Comparison of ENCODE assay signal across 23 mouse cellular contexts in genomic region chr11:67681871-67682270, GRCm38 (mm10). TPM values are rescaled to one million over a fixed set of nuclear protein-coding genes. Genes with fewer than 3 reads are reported as not detected.
DNase-seq lines count a peak whose midpoint lies in the region; ATAC-seq and TF ChIP-seq lines count a peak whose summit lies in the region.
"Had no signal": no experiment of that assay in that cellular context is flagged by ENCODE, and none has a peak within 500 bp of the region (broad histone marks: within the 10 kb centered on the region; RNA-seq: fewer than 3 reads in every experiment).

No protein-coding gene starts in this region.

- no peaks in the 10 kb centered on the region for H3K36me3 ChIP-seq in midbrain, embryonic 11.5 days (ENCODE audit: control insufficient read depth, insufficient read depth, low read length)
- H3K36me3 ChIP-seq in midbrain, embryonic 10.5 days, result no peaks in the 10 kb centered on the region
- H3K36me3 ChIP-seq: embryonic facial prominence, embryonic 10.5 days; embryonic facial prominence, embryonic 12.5 days; forebrain, embryonic 15.5 days had no signal

- no peaks in the 10 kb centered on the region for H3K4me1 ChIP-seq in midbrain, embryonic 11.5 days (ENCODE audit: control insufficient read depth, insufficient read depth, low read length)
- H3K4me1 ChIP-seq in midbrain, embryonic 10.5 days, result no peaks in the 10 kb centered on the region
- H3K4me1 ChIP-seq: embryonic facial prominence, embryonic 10.5 days; embryonic facial prominence, embryonic 12.5 days; forebrain, embryonic 13.5 days had no signal

- no peaks in the 10 kb centered on the region for H3K9me3 ChIP-seq in midbrain, embryonic 11.5 days (ENCODE audit: control insufficient read depth, low read length)
- H3K9me3 ChIP-seq in midbrain, embryonic 10.5 days (replicated peaks), result no peaks in the 10 kb centered on the region
- H3K9me3 ChIP-seq: embryonic facial prominence, embryonic 10.5 days; embryonic facial prominence, embryonic 12.5 days; forebrain, embryonic 13.5 days; forebrain, embryonic 15.5 days had no signal

- WGBS in midbrain, embryonic 11.5 days, result 80% methylated on average over 3 of the region's 3 CpGs
- WGBS in midbrain, embryonic 10.5 days, result 76% methylated on average over 3 of the region's 3 CpGs

- H3K27ac ChIP-seq in layer of hippocampus, adult 2 months, result peak overlapping the region; percentile 10; the same call in 1 of the 2 replicates
- H3K27ac ChIP-seq in midbrain, embryonic 11.5 days (ENCODE audit: low read depth, low read length), result no peak overlapping the region
- no peak overlapping the region for H3K27ac ChIP-seq in midbrain, embryonic 10.5 days (replicated peaks)
- H3K27ac ChIP-seq: embryonic facial prominence, embryonic 10.5 days; embryonic facial prominence, embryonic 12.5 days; forebrain, embryonic 13.5 days; forebrain, embryonic 15.5 days had no signal

- DNase-seq in layer of hippocampus, adult 2 months (ENCODE audit: low spot score in 2 of 2), result no peak
- no peak for DNase-seq in layer of hippocampus, postnatal 14 days (ENCODE audit: low spot score in 2 of 2)
- peak; percentile 39 for DNase-seq in midbrain, embryonic 11.5 days (ENCODE audit: low spot score, missing footprints)
- DNase-seq in midbrain, embryonic 10.5 days (ENCODE audit: low spot score), result no peak
- DNase-seq in retina, postnatal 1 day, result peak; percentile 57
- DNase-seq in retina, postnatal 7 days (ENCODE audit: low read depth, low spot score), result peak; percentile 38
- no peak for DNase-seq in adrenal gland, postnatal 36 days
- DNase-seq: adrenal gland, adult 2 months; adrenal gland, postnatal 10 days; adrenal gland, postnatal 25 days; cerebellum, adult 11-12 months; cerebellum, adult 8-10 months; cerebellum, postnatal 10 days; forebrain, postnatal 0 days had no signal

- no peak for ATAC-seq in midbrain, embryonic 11.5 days (ENCODE audit: low FRiP score)
- ATAC-seq: forebrain, embryonic 13.5 days; forebrain, embryonic 15.5 days; forebrain, postnatal 0 days had no signal

- H3K4me3 ChIP-seq in layer of hippocampus, adult 2 months, result no peak overlapping the region
- H3K4me3 ChIP-seq in midbrain, embryonic 11.5 days (ENCODE audit: low read depth, low read length), result no peak overlapping the region
- no peak overlapping the region for H3K4me3 ChIP-seq in midbrain, embryonic 10.5 days
- H3K4me3 ChIP-seq: embryonic facial prominence, embryonic 10.5 days; embryonic facial prominence, embryonic 12.5 days; forebrain, embryonic 13.5 days; forebrain, embryonic 15.5 days had no signal

- no peak overlapping the region for H3K4me2 ChIP-seq in midbrain, embryonic 11.5 days
- H3K4me2 ChIP-seq: embryonic facial prominence, embryonic 12.5 days; forebrain, embryonic 13.5 days; forebrain, embryonic 15.5 days had no signal

- H3K9ac ChIP-seq in midbrain, embryonic 11.5 days (ENCODE audit: low read length), result no peak overlapping the region
- H3K9ac ChIP-seq: embryonic facial prominence, embryonic 12.5 days; forebrain, embryonic 13.5 days; forebrain, embryonic 15.5 days; forebrain, postnatal 0 days had no signal

- no peaks in the 10 kb centered on the region for H3K27me3 ChIP-seq in midbrain, embryonic 11.5 days (ENCODE audit: control insufficient read depth, insufficient read depth, low read length)
- H3K27me3 ChIP-seq in midbrain, embryonic 10.5 days (ENCODE audit: low read depth, poor library complexity, severe bottlenecking), result no peaks in the 10 kb centered on the region
- H3K27me3 ChIP-seq: embryonic facial prominence, embryonic 12.5 days; forebrain, embryonic 13.5 days; forebrain, embryonic 15.5 days had no signal

- TF ChIP-seq CTCF in layer of hippocampus, adult 2 months (conservative IDR thresholded peaks at IDR 0.05), result no peak

RNA-seq across cellular contexts. Expression of gene Rcvrn, which starts 13.3 kb away (rescaled TPM):
- total RNA-seq in layer of hippocampus, adult 2 months (2021), result 1 to 10 TPM; 1.4 to 1.9 TPM
- total RNA-seq in layer of hippocampus, postnatal 14 days (2021), result 1 to 10 TPM; 1.7 to 2.4 TPM
- not detected in 2 replicates for polyA plus RNA-seq in midbrain, embryonic 11.5 days (2014; fragmentation: Nextera tagmentation; extraction: Ambion mirVana)
- not detected in 2 replicates for polyA plus RNA-seq in midbrain, embryonic 10.5 days (2016; fragmentation: Nextera tagmentation; extraction: Ambion mirVana)
- under 1 TPM in 1 of 2 experiments, not detected in 1; 0.40 TPM for total RNA-seq in adrenal gland, postnatal 36 days (2021)
- total RNA-seq: adrenal gland, postnatal 10 days; adrenal gland, postnatal 25 days; ES-E14; MEL had no signal
- polyA plus RNA-seq: adrenal gland, adult 2 months; C2C12; embryonic facial prominence, embryonic 10.5 days; embryonic facial prominence, embryonic 12.5 days; embryonic facial prominence, embryonic 14.5 days; forebrain, embryonic 11.5 days; forebrain, embryonic 13.5 days; forebrain, embryonic 15.5 days; forebrain, postnatal 0 days had no signal

Comparison
In these comparisons a context has a peak if more than half of its experiments do, and no peak if none do; other contexts are left out.
1. DNase-seq: peak in midbrain, embryonic 11.5 days (single experiment), retina, postnatal 1 day (single experiment) and retina, postnatal 7 days (single experiment); none in layer of hippocampus, adult 2 months (0 of 2), layer of hippocampus, postnatal 14 days (0 of 2), midbrain, embryonic 10.5 days (single experiment) and adrenal gland, postnatal 36 days (0 of 2).